Mouse (Mus musculus) gastrocnemius, postnatal 36 days (tissue): ENCODE measurements around the gene Cldn34b2. TPM values are rescaled to one million over a fixed set of nuclear protein-coding genes. Genes with fewer than 3 reads are reported as not detected.
A peak's percentile ranks its signal among the peaks of the same experiment; 100 is the strongest.
"Not testable (repeated sequence)": the region's sequence is repeated elsewhere in the genome, so short reads cannot be mapped to it uniquely, and the experiment has no call there.

ENCODE experiments used
- DNase-seq, 2 experiments: peaks; one replicate each; pipeline ENCODE4 v3.0.0; 2022
- intact Hi-C: fragments of 180-260 bp; cut with DNase I; formaldehyde crosslinking; loops from one replicate; pipeline ENCODE4 v1.15.1; 2025
- long read RNA-seq, 2 experiments: library from polyadenylated mRNA; stranded (forward); transcript quantifications; one replicate each; pipeline ENCODE4 v2.0.0; 2021
- total RNA-seq, 2 experiments: library from RNA; stranded (reverse); gene quantifications; 2 replicates each; pipeline ENCODE4 v1.2.3; 2021

Gene Cldn34b2
- total RNA-seq, result not detected
- long read RNA-seq, experiment 1, result 0 reads
- long read RNA-seq, experiment 2, result 0 reads

DNA sequence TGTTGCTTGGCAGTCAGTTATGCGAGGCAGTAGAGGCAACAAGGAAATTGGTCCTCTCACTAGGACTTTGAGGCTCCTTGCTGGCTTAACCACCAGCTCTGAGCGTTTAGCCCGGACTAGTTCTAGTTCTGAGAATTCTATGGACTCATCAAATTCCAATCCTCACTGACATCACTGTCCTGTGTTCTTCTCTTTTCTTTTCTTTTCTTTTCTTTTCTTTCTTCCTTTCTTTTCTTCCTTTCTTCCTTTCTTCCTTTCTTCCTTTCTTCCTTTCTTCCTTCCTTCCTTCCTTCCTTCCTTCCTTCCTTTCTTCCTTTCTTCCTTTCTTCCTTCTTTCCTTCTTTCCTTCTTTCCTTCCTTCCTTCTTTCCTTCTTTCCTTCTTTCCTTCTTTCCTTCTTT lies at the start of gene Cldn34b2:
Gene Cldn34b2 (minus strand): TSS at position 101 of the 400 bp plus-strand sequence.
- intact Hi-C loops, DNase-seq: not testable (repeated sequence)

DNA sequence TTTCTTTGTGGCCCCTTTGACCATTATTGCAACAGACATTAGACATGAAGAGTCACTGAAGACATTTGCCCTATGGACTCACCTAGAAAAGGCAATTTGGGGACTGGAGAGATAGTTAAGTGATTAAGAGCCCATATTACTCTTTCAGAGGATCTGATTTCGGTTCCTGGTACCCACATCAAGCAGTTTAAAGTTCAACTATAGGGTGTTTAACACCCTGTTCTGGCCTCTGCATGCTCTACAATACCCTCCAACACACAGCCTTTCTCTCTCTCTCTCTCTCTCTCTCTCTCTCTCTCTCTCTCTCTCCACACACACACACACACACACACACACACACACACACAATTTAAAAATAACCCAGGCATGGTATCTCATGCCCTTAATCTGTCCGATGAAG lies 49.4 kb upstream of the Cldn34b2 start:
- no peak for DNase-seq
- intact Hi-C loops, result no loop called here

DNA sequence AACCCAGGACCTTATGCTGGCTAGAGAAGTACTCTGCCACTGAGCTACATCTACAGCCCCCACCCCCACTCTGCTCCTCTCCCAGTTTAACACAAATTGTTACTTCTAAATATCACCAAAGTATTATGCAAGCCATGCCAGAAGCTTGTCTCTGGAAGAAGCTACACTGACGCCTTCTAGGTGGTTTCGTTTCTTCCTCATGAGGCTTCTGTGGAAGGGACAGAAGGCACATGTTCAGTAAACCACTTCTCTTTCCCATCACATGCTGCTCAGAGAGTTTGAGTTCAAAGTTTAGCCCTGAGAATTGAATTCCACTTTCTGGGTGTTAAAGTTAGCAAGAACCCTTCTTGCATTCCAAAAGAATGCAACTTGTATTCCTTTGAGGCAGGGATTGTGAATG lies 49.0 kb upstream of the Cldn34b2 start:
- intact Hi-C loops, result no loop called here
- no peak for DNase-seq

DNA sequence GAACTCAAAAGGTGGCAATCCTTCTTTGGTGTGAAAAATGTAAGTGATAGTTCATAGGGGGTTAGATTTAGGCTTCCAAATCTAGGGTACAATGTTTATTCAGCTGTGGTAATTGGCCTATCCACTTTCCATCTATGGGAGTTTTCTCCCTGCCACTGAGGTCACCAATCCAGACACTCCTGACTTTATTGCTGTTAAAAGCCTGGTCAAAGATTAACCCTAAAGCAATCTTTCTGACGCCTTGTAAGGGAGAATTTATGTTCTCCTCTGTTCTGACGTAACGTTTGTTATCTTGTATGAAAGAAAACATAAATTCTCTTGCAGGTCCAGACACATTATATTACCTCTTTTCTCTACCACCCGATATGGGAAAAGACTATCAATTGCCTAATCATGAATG lies 47.4 kb upstream of the Cldn34b2 start:
- intact Hi-C loops, result no loop called here
- no peak for DNase-seq

DNA sequence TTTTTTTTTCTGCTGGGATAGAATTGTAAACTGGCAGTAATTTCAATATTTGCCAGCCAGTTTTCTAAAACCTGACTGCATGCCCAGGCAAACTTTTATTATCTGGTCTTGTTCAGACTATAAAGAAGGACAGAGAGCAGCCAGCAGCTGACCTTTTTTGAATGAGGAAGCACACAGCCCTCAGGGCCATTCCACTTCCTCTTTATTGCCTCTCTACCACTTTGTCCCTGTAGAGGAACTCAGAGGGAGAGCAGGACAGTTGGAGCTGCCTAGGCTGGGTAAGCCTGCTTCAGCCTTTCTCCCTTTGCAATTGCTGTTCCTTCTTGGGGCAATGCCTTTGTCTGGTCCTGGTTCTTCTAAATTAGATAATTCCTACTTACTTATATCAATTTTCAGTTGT lies 44.1 kb upstream of the Cldn34b2 start:
- DNase-seq, result no peak

DNA sequence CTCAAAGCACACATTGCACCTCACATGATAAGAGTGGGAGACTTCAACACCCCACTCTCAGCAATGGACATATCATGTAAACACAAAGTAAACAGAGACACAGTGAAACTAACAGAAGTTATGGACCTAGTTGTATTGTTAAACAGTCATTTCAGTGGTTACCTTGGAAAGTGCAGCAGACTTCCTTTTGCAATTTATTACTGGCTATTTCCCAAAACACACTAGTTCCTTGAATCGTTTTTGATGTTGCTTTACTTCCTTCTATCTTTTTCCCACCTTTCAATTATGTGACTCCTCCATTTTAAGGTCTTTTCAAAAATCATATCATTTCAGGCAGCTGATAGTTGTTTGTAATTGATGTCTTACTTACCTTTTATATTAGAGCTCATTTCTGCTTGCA lies 43.5 kb upstream of the Cldn34b2 start:
- DNase-seq, result no peak
- intact Hi-C loops, result no loop called here

More for the DNA sequence above, 44.1 kb upstream of the Cldn34b2 start:
- intact Hi-C loops, result no loop called here

DNA sequence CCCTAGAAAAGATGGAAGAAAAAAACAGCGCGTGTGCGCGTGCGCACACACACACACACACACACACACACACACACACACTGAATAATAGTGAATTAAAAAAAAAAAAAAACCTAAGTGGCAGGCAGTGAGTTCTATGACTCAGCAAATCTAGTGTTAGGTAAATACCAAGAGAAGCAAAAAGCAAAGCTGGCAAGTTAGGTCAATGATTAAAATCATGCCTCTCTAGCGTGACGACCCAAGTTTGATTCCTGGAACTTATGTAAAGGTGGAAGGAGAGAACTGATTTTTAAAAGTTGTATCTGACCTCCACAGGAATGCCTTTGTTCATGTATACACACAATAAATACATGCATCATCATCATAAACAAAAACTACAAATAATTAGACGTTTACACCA lies 41.7 kb upstream of the Cldn34b2 start:
- DNase-seq, result no peak
- intact Hi-C loops, result no loop called here

DNA sequence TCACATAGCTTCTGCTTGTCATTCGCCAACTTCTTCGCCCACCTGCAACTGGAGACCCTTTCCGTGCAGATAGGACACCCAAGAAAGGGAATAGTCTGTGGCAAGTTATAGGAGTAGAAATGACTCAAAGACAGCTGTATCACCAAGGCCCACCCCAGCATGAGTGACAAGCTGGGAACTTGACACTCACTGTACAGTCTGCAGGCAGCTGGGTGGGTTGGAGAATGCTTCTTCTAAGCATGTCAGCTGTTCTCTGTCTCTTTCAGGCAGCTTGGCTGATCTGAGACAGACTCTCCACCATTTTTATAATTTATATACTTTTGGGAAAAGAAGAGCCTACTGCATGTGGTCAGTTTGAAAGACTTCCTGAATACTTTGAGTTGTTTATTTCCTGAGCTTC lies 39.5 kb upstream of the Cldn34b2 start:
- intact Hi-C loops, result no loop called here
- no peak for DNase-seq

DNA sequence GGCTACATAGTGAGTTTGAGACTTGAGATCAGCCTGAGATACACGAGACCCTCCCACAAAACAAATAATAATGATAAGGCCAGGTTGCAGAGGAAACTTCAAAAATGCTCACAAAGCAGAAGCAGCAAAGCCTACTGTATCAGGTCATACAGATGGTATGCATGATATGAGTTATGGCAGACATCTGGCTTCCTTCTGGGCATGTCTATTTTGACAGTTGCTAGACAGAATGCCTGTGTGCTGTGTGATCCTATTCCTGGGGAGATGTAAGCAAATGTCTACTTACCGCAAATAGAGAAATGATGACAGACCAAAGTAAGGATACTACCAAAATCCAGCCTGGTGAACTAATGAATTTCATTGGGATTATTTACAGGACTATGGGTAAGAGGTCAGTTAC lies 38.1 kb upstream of the Cldn34b2 start:
- intact Hi-C loops, result no loop called here
- DNase-seq, result no peak

DNA sequence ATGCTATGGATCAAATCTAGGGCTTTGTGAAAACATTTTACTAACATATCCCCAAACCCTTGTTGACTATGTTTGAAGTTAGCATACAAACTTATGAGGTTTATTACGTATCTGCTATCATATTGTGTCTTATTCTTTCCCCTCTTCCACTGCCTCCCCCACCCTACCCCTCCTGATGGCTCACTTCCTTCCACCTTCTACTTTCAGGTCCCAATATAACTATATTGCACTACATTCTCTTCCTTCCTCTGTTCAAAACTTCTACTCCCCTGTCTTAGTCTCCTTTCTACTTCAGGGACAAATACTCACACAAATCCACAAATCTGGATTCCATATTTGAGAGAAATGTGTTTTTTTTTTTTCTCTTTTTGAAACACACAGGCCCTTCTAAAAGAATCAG lies 35.3 kb upstream of the Cldn34b2 start:
- no peak for DNase-seq
- intact Hi-C loops, result no loop called here

DNA sequence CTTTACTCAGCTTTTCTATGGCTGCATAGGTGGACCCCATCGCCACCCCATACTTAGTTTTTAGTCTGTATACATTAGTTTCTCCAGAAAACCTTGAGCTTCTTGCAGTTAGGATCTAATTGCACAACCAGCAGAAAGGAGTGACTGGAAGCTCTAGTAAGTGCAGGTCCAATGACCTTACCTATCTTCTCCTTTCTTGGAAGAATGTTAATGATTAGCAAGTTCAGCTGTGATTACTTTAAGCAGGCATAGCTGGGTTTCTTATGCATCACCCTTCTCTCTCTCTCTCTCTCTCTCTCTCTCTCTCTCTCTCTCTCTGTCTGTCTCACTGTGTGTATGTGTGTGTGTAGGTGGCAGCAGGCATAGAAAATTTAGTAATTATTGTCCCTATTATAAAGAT lies 23.7 kb upstream of the Cldn34b2 start:
- DNase-seq, result no peak
- intact Hi-C loops, result no loop called here

DNA sequence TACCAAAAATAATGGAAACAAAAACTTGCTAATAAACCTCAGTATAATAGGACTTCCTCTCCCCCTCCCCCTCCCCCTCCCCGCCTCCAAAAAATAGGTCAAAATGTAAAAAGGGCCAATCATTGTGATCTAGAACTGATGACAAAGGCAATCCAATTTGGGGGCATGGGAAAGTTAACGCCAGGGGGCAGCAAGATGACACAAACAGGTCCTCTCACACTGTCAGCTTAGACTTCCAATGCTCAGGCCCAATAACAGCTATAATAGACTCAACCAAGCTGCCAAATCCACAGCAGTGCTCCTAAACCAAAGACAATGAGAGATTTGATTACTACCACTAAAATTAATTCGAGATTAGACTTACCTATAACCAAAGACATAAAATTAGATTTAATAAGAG lies 16.5 kb upstream of the Cldn34b2 start:
- peak; percentile 20 to 31 for DNase-seq
- intact Hi-C loops, result loop anchor here (1.0 to 5.0 kb wide), 2 partner anchors 73 to 174 kb away; partner anchors contain the start of gene Sat1

DNA sequence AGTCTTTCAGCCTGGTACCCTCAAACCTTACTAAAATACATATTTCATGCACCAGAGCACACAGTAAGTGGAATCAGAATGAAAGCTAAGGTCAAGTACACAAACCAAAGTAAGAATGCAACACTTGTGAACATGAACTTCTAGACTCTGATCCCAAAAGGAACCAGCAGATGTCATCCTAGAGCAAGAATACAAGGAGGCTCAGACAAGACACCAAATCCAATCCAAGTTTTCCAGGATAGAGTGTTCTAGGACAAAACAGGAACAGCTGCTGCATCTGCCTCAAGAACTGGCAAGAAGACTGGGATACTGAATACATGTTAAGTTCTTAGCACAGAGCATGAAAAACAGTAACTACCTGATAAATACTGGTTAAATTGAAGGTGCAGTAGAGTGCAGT lies 30.2 kb downstream of the Cldn34b2 start:
- no peak for DNase-seq
- intact Hi-C loops, result no loop called here

DNA sequence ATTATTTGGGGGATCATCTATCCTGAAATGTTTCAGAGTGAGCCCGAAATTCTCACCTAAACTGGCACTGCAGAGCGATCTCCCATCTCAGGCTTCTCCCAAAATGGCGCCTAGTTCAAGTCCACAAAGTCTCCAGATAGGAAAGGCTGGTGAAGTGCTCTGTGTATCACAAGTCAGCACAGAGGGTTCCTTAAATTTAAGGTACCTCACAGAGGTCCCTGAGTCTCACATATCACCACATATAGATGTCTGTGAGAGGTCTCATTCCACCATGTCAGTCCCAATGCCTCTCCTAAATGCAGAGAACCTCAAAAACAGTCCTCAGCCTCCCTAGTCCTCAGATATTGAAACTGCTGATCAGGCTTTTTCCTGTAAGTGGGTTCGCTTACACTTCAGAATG lies 34.6 kb downstream of the Cldn34b2 start, which contains the start of gene Magea2:
Gene Magea2 (minus strand): TSS at position 101 of the 400 bp plus-strand sequence.
- intact Hi-C loops, DNase-seq: not testable (repeated sequence)

DNA sequence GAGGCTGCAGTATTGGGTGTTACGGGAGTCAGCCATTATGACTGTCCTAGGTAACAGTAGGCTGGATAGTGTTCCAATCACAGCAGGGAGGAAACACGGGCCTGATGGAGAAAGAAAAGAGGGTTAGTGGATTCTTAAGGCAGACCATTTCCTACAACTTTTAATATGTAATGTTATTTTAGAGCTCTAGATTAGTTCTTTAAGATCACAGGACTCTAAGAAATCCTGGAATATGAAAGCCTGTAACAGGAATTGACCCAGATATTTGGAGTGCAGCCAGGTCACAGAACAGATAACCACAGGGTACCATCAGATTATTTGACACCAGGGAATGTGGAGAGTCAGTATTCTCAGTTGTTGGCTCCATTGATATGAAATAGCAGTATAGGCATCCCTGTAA lies 38.5 kb downstream of the Cldn34b2 start, which contains the start of gene Magea1:
Gene Magea1 (minus strand): TSS at position 101 of the 400 bp plus-strand sequence.
- intact Hi-C loops, DNase-seq: not testable (repeated sequence)

Other genes with a start within 250 kb of the Cldn34b2 start
- gene Cldn34b1, start 238.1 kb downstream of the Cldn34b2 start, total RNA-seq, result not detected
- not detected for gene Magea6, start 192.4 kb downstream of the Cldn34b2 start, total RNA-seq
- gene Magea3, start 178.9 kb downstream of the Cldn34b2 start, total RNA-seq, result not detected
- gene Magea8, start 132.6 kb downstream of the Cldn34b2 start, total RNA-seq, result not detected
- gene Magea5, start 65.3 kb downstream of the Cldn34b2 start, total RNA-seq, result not detected
- gene Magea1, start 38.6 kb downstream of the Cldn34b2 start, total RNA-seq, result not detected
- gene Magea2, start 34.7 kb downstream of the Cldn34b2 start, total RNA-seq, result not detected
- 10 to 100 TPM; 23.8 to 31.9 TPM for gene Sat1, start 88.0 kb upstream of the Cldn34b2 start, total RNA-seq
- gene Acot9, start 134.0 kb upstream of the Cldn34b2 start, total RNA-seq, result 10 to 100 TPM; 17.4 to 22.8 TPM
- 1 to 10 TPM; 8.4 to 8.6 TPM for gene Prdx4, start 212.3 kb upstream of the Cldn34b2 start, total RNA-seq